Mouse (Mus musculus): ENCODE results near the gene Tm7sf2.

The Tm7sf2 gene

GRCm38 (mm10) chr19:6067724-6068415, at the start of gene Tm7sf2:
TSS of gene Tm7sf2 (minus strand) at chr19:6068373.
- in situ Hi-C loops (cut with MboI; ENCODE audit: low sequenced_read_pairs), result no loop called here

- in situ Hi-C loops (cut with MboI; ENCODE audit: low sequenced_read_pairs), result no loop called here
These were observed 49.3 kb upstream of the Tm7sf2 start for GRCm38 (mm10) chr19:6117346-6117985.

GRCm38 (mm10) chr19:6116113-6116850, 48.1 kb upstream of the Tm7sf2 start:
- in situ Hi-C loops (cut with MboI; ENCODE audit: low sequenced_read_pairs), result no loop called here

GRCm38 (mm10) chr19:6113116-6113515, 44.9 kb upstream of the Tm7sf2 start:
- in situ Hi-C loops (cut with MboI; ENCODE audit: low sequenced_read_pairs), result no loop called here

GRCm38 (mm10) chr19:6105586-6105985, 37.4 kb upstream of the Tm7sf2 start, which contains the start of gene Naaladl1:
TSS of gene Naaladl1 (plus strand) at chr19:6105782.
- in situ Hi-C loops (cut with MboI; ENCODE audit: low sequenced_read_pairs), result no loop called here

- in situ Hi-C loops (cut with MboI; ENCODE audit: low sequenced_read_pairs), result no loop called here
These were observed 36.3 kb upstream of the Tm7sf2 start for GRCm38 (mm10) chr19:6104476-6104875.

- in situ Hi-C loops (cut with MboI; ENCODE audit: low sequenced_read_pairs), result no loop called here
These were observed 34.1 kb upstream of the Tm7sf2 start for GRCm38 (mm10) chr19:6102169-6102853.

GRCm38 (mm10) chr19:6101186-6101585, 33.0 kb upstream of the Tm7sf2 start:
- in situ Hi-C loops (cut with MboI; ENCODE audit: low sequenced_read_pairs), result no loop called here

GRCm38 (mm10) chr19:6097847-6098246, 29.7 kb upstream of the Tm7sf2 start:
- in situ Hi-C loops (cut with MboI; ENCODE audit: low sequenced_read_pairs), result no loop called here

- in situ Hi-C loops (cut with MboI; ENCODE audit: low sequenced_read_pairs), result no loop called here
These were observed 25.9 kb upstream of the Tm7sf2 start, which contains the start of gene AC131692.1 for GRCm38 (mm10) chr19:6094119-6094518. TSS of gene AC131692.1 (plus strand) at chr19:6094419.

GRCm38 (mm10) chr19:6088841-6089240, 20.7 kb upstream of the Tm7sf2 start:
- in situ Hi-C loops (cut with MboI; ENCODE audit: low sequenced_read_pairs), result no loop called here

- in situ Hi-C loops (cut with MboI; ENCODE audit: low sequenced_read_pairs), result no loop called here
These were observed 17.3 kb upstream of the Tm7sf2 start for GRCm38 (mm10) chr19:6085417-6085879.

GRCm38 (mm10) chr19:6084478-6085248, 16.5 kb upstream of the Tm7sf2 start, which contains the start of the genes Zfpl1 and Cdca5:
TSS of gene Zfpl1 (minus strand) at chr19:6084956.
TSS of gene Cdca5 (plus strand) at chr19:6084983.
- in situ Hi-C loops (cut with MboI; ENCODE audit: low sequenced_read_pairs), result no loop called here

GRCm38 (mm10) chr19:6082156-6082555, 14.0 kb upstream of the Tm7sf2 start, which contains the start of gene Gm28374:
TSS of gene Gm28374 (minus strand) at chr19:6082256.
- in situ Hi-C loops (cut with MboI; ENCODE audit: low sequenced_read_pairs), result no loop called here

GRCm38 (mm10) chr19:6079983-6080480, 11.9 kb upstream of the Tm7sf2 start, which contains the start of gene Tmem262:
TSS of gene Tmem262 (plus strand) at chr19:6080033.
- in situ Hi-C loops (cut with MboI; ENCODE audit: low sequenced_read_pairs), result no loop called here

- in situ Hi-C loops (cut with MboI; ENCODE audit: low sequenced_read_pairs), result no loop called here
These were observed 8.6 kb upstream of the Tm7sf2 start, which contains the start of gene Vps51 for GRCm38 (mm10) chr19:6076564-6077393. TSS of gene Vps51 (minus strand) at chr19:6077231.

- in situ Hi-C loops (cut with MboI; ENCODE audit: low sequenced_read_pairs), result no loop called here
These were observed 5.7 kb upstream of the Tm7sf2 start for GRCm38 (mm10) chr19:6073889-6074288.

- in situ Hi-C loops (cut with MboI; ENCODE audit: low sequenced_read_pairs), result no loop called here
These were observed 3.1 kb upstream of the Tm7sf2 start for GRCm38 (mm10) chr19:6071261-6071660.
